Mouse (Mus musculus) megakaryocyte, embryonic 14.5 days (primary cell): ENCODE data around the gene Fbxw8. TPM values are rescaled to one million over a fixed set of nuclear protein-coding genes. Genes with fewer than 3 reads are reported as not detected.
A peak's percentile ranks its signal among the peaks of the same experiment; 100 is the strongest.

ENCODE experiments used
- H3K27me3 ChIP-seq: replicated peaks from 2 replicates; pipeline ENCODE3; 2012; ENCODE audit warnings: inconsistent platforms
- H3K36me3 ChIP-seq: replicated peaks from 2 replicates; pipeline ENCODE3; 2012; ENCODE audit warnings: low read length, inconsistent platforms, mixed read lengths
- H3K4me1 ChIP-seq: 2 replicates; pipeline ENCODE4 v1.6.1; 2012; ENCODE audit warnings: inconsistent platforms
- H3K4me3 ChIP-seq: replicated peaks from 2 replicates; pipeline ENCODE3; 2012; ENCODE audit warnings: moderate library complexity, mild to moderate bottlenecking, inconsistent platforms
- H3K9me3 ChIP-seq: 2 replicates; pipeline ENCODE4 v1.6.1; 2012; ENCODE audit warnings: inconsistent platforms
- FLI1 ChIP-seq: IDR thresholded peaks from 2 replicates; pipeline ENCODE4 v1.6.1; 2012; ENCODE audit warnings: low read length, inconsistent platforms, mixed read lengths
- GATA1 ChIP-seq: IDR thresholded peaks from 3 replicates; pipeline ENCODE4 v1.6.1; 2012; ENCODE audit warnings: mixed read lengths, low read length, inconsistent platforms, borderline replicate concordance
- polyA plus RNA-seq: library from polyadenylated mRNA; stranded (reverse); fragments of >175 nt; gene quantifications from 2 replicates; pipeline ENCODE4 v1.2.3, GENCODE M21; 2012; ENCODE audit warnings: low replicate concordance; ENCODE audit not compliant: insufficient read depth

Gene Fbxw8
- polyA plus RNA-seq, 1 experiment, result 22.8 TPM

- peak overlapping the region; percentile 84 for H3K4me3 ChIP-seq
- H3K36me3 ChIP-seq, result peaks cover 75% of the 10 kb centered on the region
- no peaks in the 10 kb centered on the region for H3K27me3 ChIP-seq
- H3K4me1 ChIP-seq, result peaks cover 82% of the 10 kb centered on the region
- H3K9me3 ChIP-seq, result no peaks in the 10 kb centered on the region
- TF ChIP-seq FLI1 (no peak), GATA1 (no peak)
Measured at GRCm38 (mm10) chr5:118037798-118038484, 117.3 kb downstream of the Fbxw8 start.

- TF ChIP-seq FLI1, result no peak
- no peak for TF ChIP-seq GATA1
Measured at GRCm38 (mm10) chr5:118036888-118037797, 118.1 kb downstream of the Fbxw8 start.

GRCm38 (mm10) chr5:118035786-118036185 lies 119.5 kb downstream of the Fbxw8 start:
- no peak for TF ChIP-seq GATA1
- H3K27me3 ChIP-seq, result no peaks in the 10 kb centered on the region
- peaks cover 72% of the 10 kb centered on the region for H3K36me3 ChIP-seq
- H3K4me1 ChIP-seq, result peaks cover 86% of the 10 kb centered on the region
- H3K9me3 ChIP-seq, result no peaks in the 10 kb centered on the region
- H3K4me3 ChIP-seq, result no peak overlapping the region

More at GRCm38 (mm10) chr5:118036888-118037797, 118.1 kb downstream of the Fbxw8 start:
- H3K9me3 ChIP-seq, result no peaks in the 10 kb centered on the region
- no peaks in the 10 kb centered on the region for H3K27me3 ChIP-seq
- peak overlapping the region; percentile 84 for H3K4me3 ChIP-seq
- peaks cover 81% of the 10 kb centered on the region for H3K4me1 ChIP-seq
- H3K36me3 ChIP-seq, result peaks cover 73% of the 10 kb centered on the region

GRCm38 (mm10) chr5:118034632-118035031 lies 120.6 kb downstream of the Fbxw8 start:
- no peak for TF ChIP-seq FLI1
- no peaks in the 10 kb centered on the region for H3K9me3 ChIP-seq
- H3K4me1 ChIP-seq, result peaks cover 93% of the 10 kb centered on the region
- no peaks in the 10 kb centered on the region for H3K27me3 ChIP-seq
- peaks cover 77% of the 10 kb centered on the region for H3K36me3 ChIP-seq
- H3K4me3 ChIP-seq, result no peak overlapping the region

GRCm38 (mm10) chr5:118033740-118034139 lies 121.5 kb downstream of the Fbxw8 start:
- Histone ChIP-seq H3K4me1 (peaks cover 93% of the 10 kb centered on the region), H3K27me3 (no peaks in the 10 kb centered on the region), H3K36me3 (peaks cover 69% of the 10 kb centered on the region), H3K9me3 (no peaks in the 10 kb centered on the region), H3K4me3 (peak overlapping the region; percentile 64)
- TF ChIP-seq GATA1 (no peak), FLI1 (no peak)

- peaks cover 65% of the 10 kb centered on the region for H3K36me3 ChIP-seq
- TF ChIP-seq FLI1 (no peak), GATA1 (no peak)
- peak overlapping the region; percentile 64 for H3K4me3 ChIP-seq
- no peaks in the 10 kb centered on the region for H3K27me3 ChIP-seq
- peaks cover 93% of the 10 kb centered on the region for H3K4me1 ChIP-seq
- no peaks in the 10 kb centered on the region for H3K9me3 ChIP-seq
Measured at GRCm38 (mm10) chr5:118033328-118033727, 121.9 kb downstream of the Fbxw8 start.

- Histone ChIP-seq H3K9me3 (no peaks in the 10 kb centered on the region), H3K36me3 (peaks cover 50% of the 10 kb centered on the region), H3K4me1 (peaks cover 88% of the 10 kb centered on the region), H3K4me3 (peak overlapping the region; percentile 100), H3K27me3 (peaks cover 11% of the 10 kb centered on the region)
- TF ChIP-seq GATA1 (no peak), FLI1 (no peak)
Measured at GRCm38 (mm10) chr5:118031508-118031907, 123.8 kb downstream of the Fbxw8 start.

GRCm38 (mm10) chr5:118031059-118031458 lies 124.2 kb downstream of the Fbxw8 start:
- TF ChIP-seq FLI1, result no peak
- no peak for TF ChIP-seq GATA1
- Histone ChIP-seq H3K9me3 (no peaks in the 10 kb centered on the region), H3K36me3 (peaks cover 46% of the 10 kb centered on the region), H3K4me1 (peaks cover 88% of the 10 kb centered on the region), H3K4me3 (peak overlapping the region; percentile 100), H3K27me3 (peaks cover 15% of the 10 kb centered on the region)

- H3K36me3 ChIP-seq, result peaks cover 43% of the 10 kb centered on the region
- peaks cover 91% of the 10 kb centered on the region for H3K4me1 ChIP-seq
- peaks cover 22% of the 10 kb centered on the region for H3K27me3 ChIP-seq
- H3K9me3 ChIP-seq, result no peaks in the 10 kb centered on the region
- TF ChIP-seq FLI1 (no peak), GATA1 (no peak)
- peak overlapping the region; percentile 100 for H3K4me3 ChIP-seq
Measured at GRCm38 (mm10) chr5:118030022-118030675, 125.1 kb downstream of the Fbxw8 start.
